Mouse (Mus musculus): ENCODE measurements around the gene Cog2. TPM values are rescaled to one million over a fixed set of nuclear protein-coding genes. Genes with fewer than 3 reads are reported as not detected.

The Cog2 gene
- polyA plus RNA-seq (2015; fragmentation: Nextera tagmentation; extraction: Ambion mirVana), result 19.5 and 20.6 TPM in 2 replicates

GRCm38 (mm10) chr8:124520249-124521080 lies at the start of gene Cog2:
Gene Cog2, plus strand, starts transcription at chr8:124520767.
- Histone ChIP-seq H3K4me1 (replicated peaks; ENCODE audit: control insufficient read depth, insufficient read depth, low read length) (0 out of 2 replicates have a peak, but pooled peaks cover 6% of the 10 kb centered on the region), H3K9me3 (ENCODE audit: control insufficient read depth) (no peaks in the 10 kb centered on the region), H3K27me3 (replicated peaks; ENCODE audit: control insufficient read depth, insufficient read depth, low read length) (no peaks in the 10 kb centered on the region), H3K27ac (ENCODE audit: low read depth, low read length) (no peak within 1 kb of the TSS), H3K4me2 (replicated peaks; ENCODE audit: low read depth) (peak within 1 kb of the TSS; percentile 59), H3K4me3 (ENCODE audit: low read depth, low read length) (peak within 1 kb of the TSS; percentile 83), H3K36me3 (ENCODE audit: control insufficient read depth, insufficient read depth) (peaks cover 11% of the 10 kb centered on the region), H3K9ac (ENCODE audit: low read depth, low read length) (peak within 1 kb of the TSS; percentile 72)
- peak; percentile 99 for ATAC-seq
- peak; percentile 96 for TF ChIP-seq CTCF (IDR thresholded peaks at IDR 0.05; ENCODE audit: low read depth)
- WGBS, result 10% methylated on average over 50 of the region's 50 CpGs

- no peak for ATAC-seq
- TF ChIP-seq CTCF (IDR thresholded peaks at IDR 0.05; ENCODE audit: low read depth), result no peak
- H3K27ac ChIP-seq (ENCODE audit: low read depth, low read length), result no peak overlapping the region
- no peaks in the 10 kb centered on the region for H3K4me1 ChIP-seq (replicated peaks; ENCODE audit: control insufficient read depth, insufficient read depth, low read length)
- WGBS, result 83% methylated on average over 5 of the region's 5 CpGs
- no peak overlapping the region for H3K4me3 ChIP-seq (ENCODE audit: low read depth, low read length)
- H3K27me3 ChIP-seq (replicated peaks; ENCODE audit: control insufficient read depth, insufficient read depth, low read length), result no peaks in the 10 kb centered on the region
- no peak overlapping the region for H3K9ac ChIP-seq (ENCODE audit: low read depth, low read length)
- no peak overlapping the region for H3K4me2 ChIP-seq (replicated peaks; ENCODE audit: low read depth)
- no peaks in the 10 kb centered on the region for H3K9me3 ChIP-seq (ENCODE audit: control insufficient read depth)
- H3K36me3 ChIP-seq (ENCODE audit: control insufficient read depth, insufficient read depth), result no peaks in the 10 kb centered on the region
These were observed 44.9 kb upstream of the Cog2 start for GRCm38 (mm10) chr8:124475690-124476089.

GRCm38 (mm10) chr8:124476701-124477100 lies 43.9 kb upstream of the Cog2 start:
- H3K4me2 ChIP-seq (replicated peaks; ENCODE audit: low read depth), result no peak overlapping the region
- H3K4me3 ChIP-seq (ENCODE audit: low read depth, low read length), result no peak overlapping the region
- H3K9me3 ChIP-seq (ENCODE audit: control insufficient read depth), result no peaks in the 10 kb centered on the region
- WGBS, result 60% methylated on average over 9 of the region's 9 CpGs
- no peak for TF ChIP-seq CTCF (IDR thresholded peaks at IDR 0.05; ENCODE audit: low read depth)
- no peaks in the 10 kb centered on the region for H3K36me3 ChIP-seq (ENCODE audit: control insufficient read depth, insufficient read depth)
- H3K27me3 ChIP-seq (replicated peaks; ENCODE audit: control insufficient read depth, insufficient read depth, low read length), result no peaks in the 10 kb centered on the region
- H3K4me1 ChIP-seq (replicated peaks; ENCODE audit: control insufficient read depth, insufficient read depth, low read length), result no peaks in the 10 kb centered on the region
- no peak overlapping the region for H3K27ac ChIP-seq (ENCODE audit: low read depth, low read length)
- ATAC-seq, result no peak
- no peak overlapping the region for H3K9ac ChIP-seq (ENCODE audit: low read depth, low read length)

- H3K4me2 ChIP-seq (replicated peaks; ENCODE audit: low read depth), result no peak overlapping the region
- H3K36me3 ChIP-seq (ENCODE audit: control insufficient read depth, insufficient read depth), result no peaks in the 10 kb centered on the region
- H3K27ac ChIP-seq (ENCODE audit: low read depth, low read length), result no peak overlapping the region
- no peaks in the 10 kb centered on the region for H3K9me3 ChIP-seq (ENCODE audit: control insufficient read depth)
- no peaks in the 10 kb centered on the region for H3K27me3 ChIP-seq (replicated peaks; ENCODE audit: control insufficient read depth, insufficient read depth, low read length)
- 74% methylated on average over 3 of the region's 3 CpGs for WGBS
- no peak for ATAC-seq
- H3K4me1 ChIP-seq (replicated peaks; ENCODE audit: control insufficient read depth, insufficient read depth, low read length), result no peaks in the 10 kb centered on the region
- H3K9ac ChIP-seq (ENCODE audit: low read depth, low read length), result no peak overlapping the region
- no peak overlapping the region for H3K4me3 ChIP-seq (ENCODE audit: low read depth, low read length)
- no peak for TF ChIP-seq CTCF (IDR thresholded peaks at IDR 0.05; ENCODE audit: low read depth)
These were observed 41.3 kb upstream of the Cog2 start for GRCm38 (mm10) chr8:124479251-124479650.

- no peak for ATAC-seq
- Histone ChIP-seq H3K27me3 (replicated peaks; ENCODE audit: control insufficient read depth, insufficient read depth, low read length) (no peaks in the 10 kb centered on the region), H3K36me3 (ENCODE audit: control insufficient read depth, insufficient read depth) (no peaks in the 10 kb centered on the region), H3K9me3 (ENCODE audit: control insufficient read depth) (no peaks in the 10 kb centered on the region), H3K4me1 (replicated peaks; ENCODE audit: control insufficient read depth, insufficient read depth, low read length) (no peaks in the 10 kb centered on the region), H3K4me2 (replicated peaks; ENCODE audit: low read depth) (no peak overlapping the region), H3K9ac (ENCODE audit: low read depth, low read length) (no peak overlapping the region), H3K4me3 (ENCODE audit: low read depth, low read length) (no peak overlapping the region), H3K27ac (ENCODE audit: low read depth, low read length) (no peak overlapping the region)
- no peak for TF ChIP-seq CTCF (IDR thresholded peaks at IDR 0.05; ENCODE audit: low read depth)
- 76% methylated on average over 8 of the region's 8 CpGs for WGBS
These were observed 40.2 kb upstream of the Cog2 start for GRCm38 (mm10) chr8:124480321-124480720.

GRCm38 (mm10) chr8:124482790-124483189 lies 37.8 kb upstream of the Cog2 start:
- no peaks in the 10 kb centered on the region for H3K9me3 ChIP-seq (ENCODE audit: control insufficient read depth)
- no peak overlapping the region for H3K4me2 ChIP-seq (replicated peaks; ENCODE audit: low read depth)
- no peaks in the 10 kb centered on the region for H3K27me3 ChIP-seq (replicated peaks; ENCODE audit: control insufficient read depth, insufficient read depth, low read length)
- H3K36me3 ChIP-seq (ENCODE audit: control insufficient read depth, insufficient read depth), result no peaks in the 10 kb centered on the region
- no peak for TF ChIP-seq CTCF (IDR thresholded peaks at IDR 0.05; ENCODE audit: low read depth)
- no peak overlapping the region for H3K4me3 ChIP-seq (ENCODE audit: low read depth, low read length)
- ATAC-seq, result no peak
- H3K4me1 ChIP-seq (replicated peaks; ENCODE audit: control insufficient read depth, insufficient read depth, low read length), result no peaks in the 10 kb centered on the region
- H3K9ac ChIP-seq (ENCODE audit: low read depth, low read length), result no peak overlapping the region
- no peak overlapping the region for H3K27ac ChIP-seq (ENCODE audit: low read depth, low read length)
- 91% methylated on average over 2 of the region's 2 CpGs for WGBS
